Mouse (Mus musculus) forebrain, embryonic 11.5 days (tissue): ENCODE measurements around the gene Vstm2a. TPM values are rescaled to one million over a fixed set of nuclear protein-coding genes. Genes with fewer than 3 reads are reported as not detected.

Source experiments
- ATAC-seq: fragments of 200-750 bp; cut with Nextera tagmentation; replicated peaks from 2 replicates; pipeline ENCODE4 v1.8.0; 2017; ENCODE audit warnings: moderate TSS enrichment; ENCODE audit not compliant: low FRiP score
- DNase-seq: peaks from one replicate; pipeline ENCODE4 v3.0.0-alpha.2; 2017; ENCODE audit warnings: low spot score
- H3K27ac ChIP-seq: fragments of 300-500 bp; sonication (generic); 2 replicates; pipeline ENCODE4 v1.5.1; 2014; ENCODE audit warnings: low read depth, low read length
- H3K27me3 ChIP-seq: fragments of 300-500 bp; sonication (generic); 2 replicates; pipeline ENCODE4 v1.6.1; 2014; ENCODE audit warnings: mild to moderate bottlenecking, low read length, mixed read lengths; ENCODE audit not compliant: control insufficient read depth, insufficient read depth
- H3K36me3 ChIP-seq: fragments of 300-500 bp; sonication (generic); 2 replicates; pipeline ENCODE4 v1.6.1; 2014; ENCODE audit warnings: mild to moderate bottlenecking, low read length, moderate library complexity, mixed read lengths; ENCODE audit not compliant: control insufficient read depth, insufficient read depth
- H3K4me1 ChIP-seq: fragments of 300-500 bp; sonication (generic); replicated peaks from 2 replicates; pipeline ENCODE4 v1.6.1; 2014; ENCODE audit warnings: low read length, mixed read lengths; ENCODE audit not compliant: control insufficient read depth, insufficient read depth
- H3K4me2 ChIP-seq: fragments of 300-500 bp; sonication (generic); 2 replicates; pipeline ENCODE4 v1.6.1; 2014; ENCODE audit warnings: low read depth, mild to moderate bottlenecking, low read length, moderate library complexity, mixed read lengths; ENCODE audit not compliant: severe bottlenecking
- H3K4me3 ChIP-seq: fragments of 300-500 bp; sonication (generic); 2 replicates; pipeline ENCODE4 v1.5.1; 2014; ENCODE audit warnings: low read depth, low read length
- H3K9ac ChIP-seq: fragments of 300-500 bp; sonication (generic); 2 replicates; pipeline ENCODE4 v1.6.1; 2014; ENCODE audit warnings: low read length
- H3K9me3 ChIP-seq: fragments of 300-500 bp; sonication (generic); 2 replicates; pipeline ENCODE4 v1.6.1; 2016; ENCODE audit warnings: low read length, mixed read lengths; ENCODE audit not compliant: control insufficient read depth
- WGBS: fragments of 180-500 bp; shearing (Covaris S2); extraction: QIAGEN DNeasy Blood & Tissue Kit; methylation state at CpG from one replicate; pipeline ENCODE4 v1.1.7; 2014; 5-methylcytosine and 5-hydroxymethylcytosine counted together
- polyA plus RNA-seq: library from polyadenylated mRNA; unstranded; fragments of >200 nt; fragmentation: Nextera tagmentation; extraction: Ambion mirVana; gene quantifications from 2 replicates; pipeline ENCODE4 v1.2.1, GENCODE M21; 2014

The Vstm2a gene
- polyA plus RNA-seq, 1 experiment from 2014 or later = 4.0 TPM

GRCm38 (mm10) chr11:16366852-16367587 is 109.5 kb downstream of the Vstm2a start:
- H3K36me3 ChIP-seq = no peaks in the 10 kb centered on the region
- H3K9ac ChIP-seq = no peak overlapping the region
- ATAC-seq (no peak), DNase-seq (no peak)
- no peaks in the 10 kb centered on the region for H3K9me3 ChIP-seq
- WGBS = 83% methylated on average over 8 of the region's 8 CpGs
- H3K27ac ChIP-seq = no peak overlapping the region
- H3K4me3 ChIP-seq = no peak overlapping the region
- H3K27me3 ChIP-seq = no peaks in the 10 kb centered on the region
- H3K4me1 ChIP-seq = no peaks in the 10 kb centered on the region
- H3K4me2 ChIP-seq = no peak overlapping the region

GRCm38 (mm10) chr11:16403627-16404026 is 146.1 kb downstream of the Vstm2a start:
- WGBS = 57% methylated on average over 2 of the region's 2 CpGs
- no peaks in the 10 kb centered on the region for H3K27me3 ChIP-seq
- DNase-seq (no peak), ATAC-seq (no peak)
- H3K4me3 ChIP-seq = no peak overlapping the region
- no peak overlapping the region for H3K9ac ChIP-seq
- no peaks in the 10 kb centered on the region for H3K9me3 ChIP-seq
- no peak overlapping the region for H3K27ac ChIP-seq
- no peaks in the 10 kb centered on the region for H3K36me3 ChIP-seq
- no peaks in the 10 kb centered on the region for H3K4me1 ChIP-seq
- no peak overlapping the region for H3K4me2 ChIP-seq

- no peak for ATAC-seq
- DNase-seq = no peak
- Histone ChIP-seq H3K27ac (no peak overlapping the region), H3K9me3 (no peaks in the 10 kb centered on the region), H3K4me2 (no peak overlapping the region), H3K9ac (no peak overlapping the region), H3K4me1 (no peaks in the 10 kb centered on the region), H3K36me3 (no peaks in the 10 kb centered on the region), H3K27me3 (no peaks in the 10 kb centered on the region), H3K4me3 (no peak overlapping the region)
- 89% methylated on average over 1 of the region's 1 CpGs for WGBS
Observed at GRCm38 (mm10) chr11:16411736-16412135, 154.2 kb downstream of the Vstm2a start.

GRCm38 (mm10) chr11:16412609-16413008 is 155.1 kb downstream of the Vstm2a start:
- Histone ChIP-seq H3K9ac (no peak overlapping the region), H3K36me3 (no peaks in the 10 kb centered on the region), H3K9me3 (no peaks in the 10 kb centered on the region), H3K4me3 (no peak overlapping the region), H3K27me3 (no peaks in the 10 kb centered on the region), H3K4me1 (no peaks in the 10 kb centered on the region), H3K4me2 (no peak overlapping the region), H3K27ac (no peak overlapping the region)
- 22% methylated on average over 4 of the region's 4 CpGs for WGBS
- peak; percentile 86 for ATAC-seq
- no peak for DNase-seq

GRCm38 (mm10) chr11:16413077-16413644 is 155.6 kb downstream of the Vstm2a start:
- Histone ChIP-seq H3K4me1 (no peaks in the 10 kb centered on the region), H3K9me3 (no peaks in the 10 kb centered on the region), H3K36me3 (no peaks in the 10 kb centered on the region), H3K9ac (no peak overlapping the region), H3K4me3 (no peak overlapping the region), H3K27ac (no peak overlapping the region), H3K27me3 (no peaks in the 10 kb centered on the region), H3K4me2 (no peak overlapping the region)
- WGBS = 50% methylated on average over 1 of the region's 1 CpGs
- ATAC-seq (peak; percentile 53), DNase-seq (no peak)

- WGBS = 92% methylated on average over 7 of the region's 7 CpGs
- Histone ChIP-seq H3K9ac (no peak overlapping the region), H3K4me1 (no peaks in the 10 kb centered on the region), H3K4me3 (no peak overlapping the region), H3K9me3 (no peaks in the 10 kb centered on the region), H3K27ac (no peak overlapping the region), H3K36me3 (no peaks in the 10 kb centered on the region), H3K4me2 (no peak overlapping the region), H3K27me3 (no peaks in the 10 kb centered on the region)
- DNase-seq (no peak), ATAC-seq (no peak; the same call in 1 of the 2 replicates)
Observed at GRCm38 (mm10) chr11:16439548-16440251, 182.2 kb downstream of the Vstm2a start.
